Mouse (Mus musculus) T-helper 1 cell (primary cell): Measurements from ENCODE around the gene Cage1.

Experiments used
- in situ Hi-C: fragments of 300-600 bp; cut with MboI, MseI; formaldehyde crosslinking; loops from one replicate; pipeline ENCODE4 v1.15.1; 2025; ENCODE audit warnings: high pct_unique_total_duplicates

The Cage1 gene

DNA sequence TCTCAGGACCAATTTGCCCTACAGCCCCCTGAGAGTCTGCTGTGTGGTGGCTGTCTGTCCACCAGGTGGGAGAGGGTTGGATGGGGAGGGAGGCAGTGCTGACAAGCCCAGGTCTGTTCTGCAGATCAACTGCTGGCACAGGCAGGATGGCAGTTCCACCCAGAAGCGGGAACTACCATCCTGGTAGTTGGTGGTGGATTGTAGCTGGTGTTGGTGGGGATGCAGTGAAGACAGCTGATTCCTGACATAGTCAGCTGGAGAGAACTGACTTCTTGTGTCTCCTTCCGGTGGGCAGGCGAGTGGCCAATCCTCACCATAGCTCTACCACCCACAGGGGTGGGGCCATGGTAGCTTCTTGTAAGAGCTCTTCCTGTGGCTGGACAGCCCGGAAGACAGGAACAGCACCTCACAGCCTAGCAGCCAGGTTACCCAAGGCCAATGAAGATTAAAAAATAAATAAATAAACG lies 26.4 kb downstream of the Cage1 start:
- in situ Hi-C loops: no loop called here

DNA sequence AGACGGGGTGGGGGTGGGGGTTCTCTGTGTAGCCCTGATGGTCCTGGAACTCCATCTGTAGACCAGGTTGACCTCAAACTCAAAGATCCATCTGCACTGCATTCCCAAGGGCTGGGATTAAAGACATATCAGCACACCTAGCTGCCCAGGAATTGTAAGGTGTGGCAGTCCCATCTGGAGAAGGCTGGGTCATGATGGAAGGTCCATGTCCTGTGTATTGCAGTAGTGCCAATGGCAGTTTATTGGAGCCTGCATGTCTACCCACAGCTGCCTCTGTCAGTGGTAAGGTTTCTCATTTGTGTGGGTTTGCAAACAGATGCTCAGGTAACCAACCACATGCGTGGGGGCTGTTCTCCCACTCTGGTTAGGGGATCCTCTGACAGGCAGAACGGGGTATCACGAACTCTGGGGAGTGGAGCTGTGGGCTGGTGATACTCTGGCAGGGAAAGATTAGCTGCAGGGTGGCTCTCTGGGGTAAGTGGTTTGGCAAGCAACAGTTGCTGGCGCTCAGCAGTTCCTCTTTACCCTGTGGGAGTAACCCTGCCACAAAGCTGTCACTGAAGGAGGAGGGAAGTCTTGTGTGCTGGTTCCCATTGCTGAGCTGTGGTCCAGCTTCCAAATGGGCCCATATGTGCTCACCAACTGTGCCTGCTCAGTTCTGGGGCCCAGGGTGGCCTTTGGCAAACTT lies 27.0 kb downstream of the Cage1 start:
- in situ Hi-C loops: no loop called here

DNA sequence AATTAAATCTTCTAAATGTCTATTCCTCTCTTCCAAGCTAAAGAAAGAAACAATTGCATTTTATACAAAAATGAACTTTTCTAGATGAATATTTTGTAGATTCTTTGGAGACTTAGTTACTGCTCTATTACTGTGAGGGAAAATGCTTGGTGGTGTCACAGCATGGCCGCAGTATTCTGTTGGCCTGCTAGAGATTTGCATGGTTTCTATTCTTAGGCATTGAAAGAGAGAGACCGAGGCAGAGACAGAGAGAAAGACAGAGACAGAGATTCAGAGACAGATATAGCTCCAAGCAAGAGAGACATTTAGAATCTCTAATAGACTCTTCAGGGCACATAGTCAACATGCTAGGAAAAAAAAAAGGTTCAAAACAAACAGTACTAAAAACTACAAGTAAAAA lies 28.9 kb downstream of the Cage1 start:
- in situ Hi-C loops: no loop called here

DNA sequence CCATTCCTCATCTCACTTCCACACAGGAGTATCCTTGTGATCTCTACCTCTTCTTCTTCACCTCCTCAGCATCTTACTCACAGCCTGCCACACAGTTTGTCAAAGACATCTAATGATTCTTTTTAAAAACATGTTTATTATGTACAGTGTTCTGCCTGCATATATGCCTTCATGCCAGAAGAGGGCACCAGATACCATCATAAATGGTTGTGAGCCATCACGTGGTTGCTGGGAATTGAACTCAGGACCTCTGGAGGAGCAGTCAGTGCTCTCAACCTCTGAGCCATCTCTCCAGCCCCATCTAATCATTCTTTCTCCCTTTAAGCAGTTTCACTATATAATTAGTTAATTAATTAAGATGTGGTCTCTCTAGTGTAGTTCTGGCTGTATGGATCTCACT lies 34.4 kb downstream of the Cage1 start:
- in situ Hi-C loops: no loop called here

DNA sequence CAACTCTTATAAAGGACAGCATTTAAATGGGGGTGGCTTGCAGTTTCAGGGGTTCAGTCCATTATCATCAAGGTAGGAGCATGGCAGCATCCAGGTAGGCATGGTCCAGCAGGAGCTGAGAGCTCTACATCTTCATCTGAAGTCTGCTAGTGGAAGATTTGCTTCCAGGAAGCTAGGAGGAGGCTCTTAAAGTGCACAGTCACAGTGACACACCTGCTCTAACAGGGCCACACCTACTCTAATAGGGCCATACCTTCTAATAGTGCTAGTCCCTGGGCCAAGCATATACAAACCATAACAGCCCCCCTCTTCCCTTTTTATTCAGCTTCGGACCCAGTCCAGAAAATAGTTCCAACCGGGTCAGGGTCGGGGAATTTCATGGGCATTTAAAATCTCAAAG lies 37.2 kb downstream of the Cage1 start:
- in situ Hi-C loops: no loop called here

DNA sequence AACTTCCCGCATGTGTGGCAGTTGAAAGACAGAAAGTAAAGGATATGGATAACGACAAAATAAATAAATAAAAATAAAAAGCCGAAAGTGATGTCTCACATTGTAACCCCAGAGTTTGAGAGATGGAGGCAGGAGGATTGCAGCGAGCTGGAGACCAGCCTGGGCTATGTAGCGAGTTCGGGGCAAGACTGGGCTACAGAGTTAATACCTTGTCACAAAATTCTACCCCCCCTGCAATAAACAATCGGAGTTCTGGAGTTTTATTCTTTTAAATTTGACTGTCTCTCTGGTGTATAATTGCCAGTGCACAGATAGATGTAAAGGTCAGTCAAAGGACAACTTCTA lies 42.5 kb downstream of the Cage1 start:
- in situ Hi-C loops: loop anchor here (5.0 kb wide), 1 partner anchor 43 kb away; the partner anchor contains the start of genes Cage1 and Riok1

DNA sequence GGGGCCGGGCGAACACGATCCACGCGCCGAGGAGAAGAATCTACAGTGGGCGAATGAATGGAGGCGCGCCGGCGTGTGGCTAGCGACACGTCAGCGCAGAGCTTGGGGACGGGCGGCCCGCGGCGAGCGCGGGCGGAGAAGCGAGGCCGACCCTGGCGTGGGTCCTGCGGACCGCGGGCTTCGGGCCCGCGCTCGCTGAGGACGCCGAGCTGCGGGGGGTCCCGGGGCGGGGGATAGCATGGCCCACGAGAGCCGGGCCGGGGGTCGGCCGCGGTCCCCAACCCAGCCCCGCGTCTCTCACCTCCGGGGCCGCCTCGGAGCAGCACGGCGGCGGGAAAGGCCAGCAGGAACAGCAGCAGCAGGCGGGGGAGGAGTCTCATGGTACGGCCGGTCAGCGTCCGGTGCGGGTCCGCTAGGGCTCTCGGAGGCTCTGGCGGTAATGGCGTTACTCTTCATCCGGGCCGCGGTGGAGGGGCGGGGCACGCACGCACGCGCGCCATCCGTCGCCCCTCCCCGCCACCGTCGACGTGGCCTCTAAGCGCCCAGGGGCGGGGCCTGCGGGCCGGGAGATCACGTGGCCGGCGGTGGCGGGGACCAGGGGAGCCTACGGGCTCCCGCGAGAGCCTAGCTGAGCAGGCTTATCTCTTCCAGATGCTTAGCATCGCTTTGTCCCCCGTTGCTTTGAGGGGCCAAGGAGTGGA lies 43.0 kb downstream of the Cage1 start, which contains the start of gene Ssr1:
TSS of gene Ssr1 (minus strand) at position 514 of the 701 bp plus-strand sequence.
- in situ Hi-C loops: loop anchor here (5.0 kb wide), 1 partner anchor 43 kb away; the partner anchor contains the start of genes Cage1 and Riok1

DNA sequence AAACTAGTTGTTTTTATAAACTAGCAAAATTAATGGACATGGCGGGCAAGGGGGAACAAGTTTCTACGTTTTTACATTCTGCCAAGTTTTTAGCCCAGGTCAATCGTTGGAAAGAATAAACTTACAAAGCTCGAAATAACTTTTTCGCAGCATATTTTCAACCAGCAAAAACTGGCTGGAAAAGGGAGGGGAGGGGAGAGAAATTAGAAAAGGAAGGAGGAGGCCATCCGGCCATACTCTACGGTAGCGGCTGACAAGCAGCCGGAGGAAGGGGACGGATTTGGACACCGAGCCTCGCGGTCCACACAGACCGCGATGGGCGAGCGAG lies 43.5 kb downstream of the Cage1 start:
- in situ Hi-C loops: loop anchor here (5.0 kb wide), 1 partner anchor 44 kb away; the partner anchor contains the start of genes Cage1 and Riok1

GRCm38 (mm10) chr13:37992638-37993371 lies 44.1 kb downstream of the Cage1 start:
- in situ Hi-C loops: loop anchor here (5.0 kb wide), 1 partner anchor 44 kb away; the partner anchor contains the start of genes Cage1 and Riok1

DNA sequence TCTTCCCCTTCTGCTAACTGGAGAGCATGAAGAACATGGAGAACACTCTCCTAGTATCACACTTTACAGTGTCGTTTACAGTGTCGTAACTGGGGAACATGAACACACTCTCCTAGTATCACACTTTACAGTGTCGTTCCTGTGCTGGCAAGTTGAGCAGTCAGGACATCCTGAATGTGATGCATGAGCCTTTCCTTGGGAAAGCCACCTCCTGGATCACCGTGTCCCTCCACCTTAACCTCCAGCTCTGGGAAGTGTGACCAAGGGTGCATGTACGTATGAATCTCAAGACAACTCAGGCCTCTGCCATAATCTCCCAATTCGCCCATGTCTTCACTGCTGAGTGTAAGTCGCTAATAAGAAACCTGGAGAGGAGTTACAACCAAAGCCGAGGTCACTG lies 47.2 kb downstream of the Cage1 start:
- in situ Hi-C loops: loop anchor here (5.0 to 10.0 kb wide), 2 partner anchors 48 to 215 kb away; partner anchors contain the start of genes Cage1, Riok1 and Snrnp48

- in situ Hi-C loops: loop anchor here (10.0 kb wide), 1 partner anchor 219 kb away; the partner anchor contains the start of gene Snrnp48
These were observed 50.7 kb downstream of the Cage1 start for GRCm38 (mm10) chr13:37986166-37986565.

GRCm38 (mm10) chr13:37981063-37981462 lies 55.8 kb downstream of the Cage1 start:
- in situ Hi-C loops: loop anchor here (10.0 kb wide), 1 partner anchor 224 kb away; the partner anchor contains the start of gene Snrnp48

- in situ Hi-C loops: loop anchor here (10.0 kb wide), 1 partner anchor 224 kb away; the partner anchor contains the start of gene Snrnp48
These were observed 56.5 kb downstream of the Cage1 start for GRCm38 (mm10) chr13:37980346-37980745.

DNA sequence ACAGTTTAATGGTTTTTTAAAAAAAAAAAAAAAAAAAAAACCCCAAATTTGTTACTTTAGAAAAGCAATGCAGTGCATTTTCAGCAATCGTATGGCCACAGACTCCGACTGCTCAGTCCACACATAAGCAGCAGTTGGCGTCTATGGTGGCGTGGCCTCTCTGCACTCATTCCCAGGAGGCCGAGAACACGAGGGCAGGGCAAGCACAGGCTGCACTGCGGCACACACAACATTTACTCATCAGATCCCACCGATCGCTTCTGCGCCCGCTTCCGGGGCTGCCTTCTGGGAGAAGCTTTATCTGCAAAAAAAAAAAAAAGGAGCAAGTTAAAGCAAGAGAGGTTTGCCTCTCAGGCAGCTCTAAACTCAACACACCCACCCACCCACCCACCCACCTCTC lies 57.4 kb downstream of the Cage1 start:
- in situ Hi-C loops: no loop called here

DNA sequence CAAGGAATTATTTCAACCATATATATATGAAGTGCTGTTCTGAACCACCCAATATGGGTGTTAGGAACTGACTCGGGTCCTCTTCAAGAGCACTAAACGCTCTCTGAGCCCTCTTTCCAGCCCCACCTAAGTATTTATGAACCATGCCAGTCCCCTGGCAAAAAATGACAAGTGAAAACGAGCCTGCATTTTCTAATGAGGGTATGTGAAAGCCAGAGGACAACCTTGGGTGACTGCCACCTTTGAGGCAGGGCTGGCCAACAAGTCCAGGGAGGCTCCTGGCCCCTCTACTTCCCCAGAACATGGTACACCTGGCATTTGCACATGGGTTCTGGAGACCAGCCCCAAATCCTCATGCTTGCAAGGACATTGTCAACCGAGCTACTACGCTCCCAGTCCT lies 62.1 kb downstream of the Cage1 start:
- in situ Hi-C loops: no loop called here

DNA sequence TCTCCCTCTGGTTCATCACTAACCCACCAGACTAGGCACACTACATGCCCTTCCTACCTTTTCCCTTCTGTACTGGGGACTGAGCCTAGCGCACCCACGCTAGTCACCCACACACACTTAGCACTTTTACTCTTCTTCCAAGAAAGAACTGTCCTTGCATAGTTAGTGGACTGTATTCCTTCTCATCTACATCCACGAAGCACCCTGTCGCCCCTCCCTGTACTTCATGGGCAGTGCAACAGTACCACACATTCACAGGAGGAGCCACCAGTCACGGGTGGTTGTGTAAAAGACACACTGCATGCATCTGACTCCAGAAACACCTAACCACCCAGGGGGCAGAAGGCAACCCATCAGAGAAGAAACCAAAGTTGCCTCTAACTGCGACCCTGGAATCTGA lies 62.8 kb downstream of the Cage1 start:
- in situ Hi-C loops: no loop called here

- in situ Hi-C loops: no loop called here
These were observed 65.9 kb downstream of the Cage1 start for GRCm38 (mm10) chr13:37970887-37971530.

DNA sequence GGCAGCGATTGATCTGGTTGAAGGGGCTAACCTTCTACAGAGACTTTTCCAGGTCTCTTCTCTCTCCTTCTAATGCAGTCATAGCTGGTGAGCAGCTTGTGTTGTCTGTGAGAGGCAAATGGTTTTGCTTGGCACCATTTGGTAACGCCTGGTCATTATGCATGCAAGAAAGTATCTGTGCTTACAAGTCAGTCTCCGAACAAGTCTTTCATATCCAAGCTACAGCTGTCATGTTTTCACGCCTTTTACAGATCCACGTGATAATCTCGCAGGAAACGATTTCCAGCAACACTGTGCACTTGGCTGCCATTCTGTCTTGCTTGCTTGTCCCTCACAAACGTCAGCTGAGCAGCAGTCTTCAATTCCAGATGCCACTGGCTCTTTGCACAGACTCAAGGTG lies 66.9 kb downstream of the Cage1 start:
- in situ Hi-C loops: no loop called here

- in situ Hi-C loops: no loop called here
These were observed 67.5 kb downstream of the Cage1 start for GRCm38 (mm10) chr13:37969337-37969736.

GRCm38 (mm10) chr13:37967565-37967964 lies 69.3 kb downstream of the Cage1 start:
- in situ Hi-C loops: no loop called here

- in situ Hi-C loops: no loop called here
These were observed 69.8 kb downstream of the Cage1 start for GRCm38 (mm10) chr13:37967052-37967437.
